ENCODE assay signal across 8 mouse cellular contexts in genomic region chr11:60412173-60412572, GRCm38 (mm10). TPM values are rescaled to one million over a fixed set of nuclear protein-coding genes. Genes with fewer than 3 reads are reported as not detected.
DNase-seq lines count a peak whose midpoint lies in the region; ATAC-seq and TF ChIP-seq lines count a peak whose summit lies in the region.

No protein-coding gene starts in this region.

- no peak for TF ChIP-seq POLR2A in limb, embryonic 14.5 days (IDR thresholded peaks at IDR 0.05; ENCODE audit: borderline replicate concordance, extremely low read depth, insufficient read depth, insufficient read length)

- H3K9ac ChIP-seq in hindbrain, postnatal 0 days (replicated peaks; ENCODE audit: low read length) = no peak overlapping the region
- no peak overlapping the region for H3K9ac ChIP-seq in limb, embryonic 14.5 days (ENCODE audit: low read depth, low read length, severe bottlenecking)

- peaks cover 6% of the 10 kb centered on the region for H3K4me1 ChIP-seq in hindbrain, postnatal 0 days (ENCODE audit: insufficient read depth, low read length)
- peaks cover 5% of the 10 kb centered on the region for H3K4me1 ChIP-seq in limb, embryonic 14.5 days (ENCODE audit: control insufficient read depth, insufficient read depth, low read length)

- H3K27ac ChIP-seq in hindbrain, postnatal 0 days = no peak overlapping the region
- H3K27ac ChIP-seq in limb, embryonic 14.5 days (replicated peaks; ENCODE audit: low read depth, low read length) = no peak overlapping the region

- peak; percentile 77 for TF ChIP-seq CTCF in hindbrain, postnatal 0 days (IDR thresholded peaks at IDR 0.05; ENCODE audit: low read depth)

- ATAC-seq in cerebellum, adult (ENCODE audit: insufficient number of reproducible peaks, low FRiP score, low TSS enrichment) = no peak
- ATAC-seq in hindbrain, postnatal 0 days = no peak
- ATAC-seq in limb, embryonic 14.5 days (ENCODE audit: low FRiP score, low read depth) = no peak

- 10% methylated on average over 3 of the region's 3 CpGs for WGBS in hindbrain, postnatal 0 days
- 17% methylated on average over 3 of the region's 3 CpGs for WGBS in limb, embryonic 14.5 days

- no peaks in the 10 kb centered on the region for H3K27me3 ChIP-seq in hindbrain, postnatal 0 days (ENCODE audit: insufficient read depth, low read length)
- H3K27me3 ChIP-seq in limb, embryonic 14.5 days (ENCODE audit: control insufficient read depth, insufficient read depth, low read length) = no peaks in the 10 kb centered on the region

- peaks cover 5% of the 10 kb centered on the region; the same call in 1 of the 2 replicates for H3K36me3 ChIP-seq in hindbrain, postnatal 0 days (ENCODE audit: insufficient read depth, low read length)
- peaks cover 25% of the 10 kb centered on the region for H3K36me3 ChIP-seq in limb, embryonic 14.5 days (ENCODE audit: control insufficient read depth, insufficient read depth, low read length)

- no peak overlapping the region for H3K4me3 ChIP-seq in hindbrain, postnatal 0 days (ENCODE audit: low read length)
- no peak overlapping the region for H3K4me3 ChIP-seq in limb, embryonic 14.5 days (replicated peaks; ENCODE audit: low read length)

- no peak overlapping the region for H3K4me2 ChIP-seq in hindbrain, postnatal 0 days (ENCODE audit: low read depth, low read length)
- no peak overlapping the region for H3K4me2 ChIP-seq in limb, embryonic 14.5 days (replicated peaks; ENCODE audit: low read depth, low read length, severe bottlenecking)

- peak; percentile 74 to 79 for DNase-seq in cerebellum, adult 18-20 months
- DNase-seq in right cerebral cortex, adult 18-20 months = peak; percentile 65
- no peak for DNase-seq in right cerebral cortex, postnatal 25 days
- peak; percentile 60 for DNase-seq in cerebellum, adult 9-11 months
- peak; percentile 95 for DNase-seq in hindbrain, postnatal 0 days (ENCODE audit: low spot score)
- DNase-seq in limb, embryonic 14.5 days (ENCODE audit: low spot score) = peak; percentile 90
- DNase-seq in spleen, adult 12 weeks (ENCODE audit: low spot score) = peak; percentile 26

- H3K9me3 ChIP-seq in hindbrain, postnatal 0 days (ENCODE audit: low read length) = no peaks in the 10 kb centered on the region
- H3K9me3 ChIP-seq in limb, embryonic 14.5 days (ENCODE audit: control insufficient read depth, low read length) = no peaks in the 10 kb centered on the region

RNA-seq across cellular contexts. Expression of gene Gid4, which starts 4.8 kb away (rescaled TPM):
- 29.8 and 31.1 TPM in 2 replicates for total RNA-seq in hindbrain, postnatal 0 days (2014; rRNA removed)
- 19.7 and 20.4 TPM in 2 replicates for polyA plus RNA-seq in hindbrain, postnatal 0 days (2015; fragmentation: Nextera tagmentation; extraction: Ambion mirVana)
- polyA plus RNA-seq in limb, embryonic 14.5 days (2012; rRNA removed) = 20.5 and 22.4 TPM in 2 replicates
- 28.5 and 30.2 TPM in 2 replicates for polyA plus RNA-seq in limb, embryonic 14.5 days (2014; fragmentation: Nextera tagmentation; extraction: Ambion mirVana)

RNA-seq across cellular contexts. Expression of gene Atpaf2, which starts 6.1 kb away (rescaled TPM):
- total RNA-seq in hindbrain, postnatal 0 days (2014; rRNA removed) = 29.2 and 63.4 TPM in 2 replicates
- 45.8 and 48.4 TPM in 2 replicates for polyA plus RNA-seq in hindbrain, postnatal 0 days (2015; fragmentation: Nextera tagmentation; extraction: Ambion mirVana)
- 38.0 and 46.2 TPM in 2 replicates for polyA plus RNA-seq in limb, embryonic 14.5 days (2012; rRNA removed)
- polyA plus RNA-seq in limb, embryonic 14.5 days (2014; fragmentation: Nextera tagmentation; extraction: Ambion mirVana) = 47.0 and 50.1 TPM in 2 replicates

RNA-seq across cellular contexts. Expression of gene Drg2, which starts 42.2 kb away (rescaled TPM):
- total RNA-seq in hindbrain, postnatal 0 days (2014; rRNA removed) = 93.9 and 103 TPM in 2 replicates
- 82.2 and 85.1 TPM in 2 replicates for polyA plus RNA-seq in hindbrain, postnatal 0 days (2015; fragmentation: Nextera tagmentation; extraction: Ambion mirVana)
- 86.1 and 92.6 TPM in 2 replicates for polyA plus RNA-seq in limb, embryonic 14.5 days (2012; rRNA removed)
- 107 and 111 TPM in 2 replicates for polyA plus RNA-seq in limb, embryonic 14.5 days (2014; fragmentation: Nextera tagmentation; extraction: Ambion mirVana)

RNA-seq across cellular contexts. Expression of gene Myo15, which starts 57.0 kb away (rescaled TPM):
- 0.25 and 0.31 TPM in 2 replicates for total RNA-seq in hindbrain, postnatal 0 days (2014; rRNA removed)
- polyA plus RNA-seq in hindbrain, postnatal 0 days (2015; fragmentation: Nextera tagmentation; extraction: Ambion mirVana) = 0.30 and 0.35 TPM in 2 replicates
- polyA plus RNA-seq in limb, embryonic 14.5 days (2012; rRNA removed) = 1.2 and 1.4 TPM in 2 replicates
- polyA plus RNA-seq in limb, embryonic 14.5 days (2014; fragmentation: Nextera tagmentation; extraction: Ambion mirVana) = 0.51 and 0.54 TPM in 2 replicates

RNA-seq across cellular contexts. Expression of gene Drc3, which starts 59.0 kb away (rescaled TPM):
- total RNA-seq in hindbrain, postnatal 0 days (2014; rRNA removed) = 8.4 and 12.4 TPM in 2 replicates
- 6.8 and 7.9 TPM in 2 replicates for polyA plus RNA-seq in hindbrain, postnatal 0 days (2015; fragmentation: Nextera tagmentation; extraction: Ambion mirVana)
- 1.9 and 2.5 TPM in 2 replicates for polyA plus RNA-seq in limb, embryonic 14.5 days (2012; rRNA removed)
- 1.3 and 2.9 TPM in 2 replicates for polyA plus RNA-seq in limb, embryonic 14.5 days (2014; fragmentation: Nextera tagmentation; extraction: Ambion mirVana)
